Mouse (Mus musculus): Measurements from ENCODE around the gene Serpina3a. TPM values are rescaled to one million over a fixed set of nuclear protein-coding genes. Genes with fewer than 3 reads are reported as not detected.

Serpina3a gene
- polyA plus RNA-seq, 1 experiment from 2014 or later, result not detected

- H3K36me3 ChIP-seq (ENCODE audit: control insufficient read depth, insufficient read depth, low read length), result no peaks in the 10 kb centered on the region
- 12% methylated on average over 1 of the region's 1 CpGs for WGBS
- TF ChIP-seq EP300 (optimal IDR thresholded peaks at IDR 0.05) (no peak), CTCF (IDR thresholded peaks at IDR 0.05; ENCODE audit: low read depth) (no peak)
- H3K27me3 ChIP-seq (ENCODE audit: control insufficient read depth, insufficient read depth, low read length), result no peaks in the 10 kb centered on the region
- no peak overlapping the region for H3K4me3 ChIP-seq (ENCODE audit: low read depth, low read length)
- H3K4me1 ChIP-seq (replicated peaks; ENCODE audit: control insufficient read depth, insufficient read depth), result no peaks in the 10 kb centered on the region
- DNase-seq (ENCODE audit: low spot score) (peak; percentile 34), ATAC-seq (ENCODE audit: low FRiP score, low TSS enrichment) (0 out of 2 replicates have a peak, but pooled peaks have one; percentile 30)
- no peak overlapping the region for H3K4me2 ChIP-seq (replicated peaks; ENCODE audit: low read depth)
- no peak overlapping the region for H3K27ac ChIP-seq (replicated peaks)
- H3K9ac ChIP-seq (ENCODE audit: low read length), result no peak overlapping the region
- H3K9me3 ChIP-seq (ENCODE audit: control insufficient read depth, low read length), result no peaks in the 10 kb centered on the region
These were observed 40.8 kb upstream of the Serpina3a start for GRCm38 (mm10) chr12:104071708-104072107.

GRCm38 (mm10) chr12:104072286-104072685, 40.2 kb upstream of the Serpina3a start:
- WGBS, result 60% methylated on average over 5 of the region's 5 CpGs
- ATAC-seq (ENCODE audit: low FRiP score, low TSS enrichment) (no peak), DNase-seq (ENCODE audit: low spot score) (no peak)
- Histone ChIP-seq H3K4me1 (replicated peaks; ENCODE audit: control insufficient read depth, insufficient read depth) (no peaks in the 10 kb centered on the region), H3K36me3 (ENCODE audit: control insufficient read depth, insufficient read depth, low read length) (no peaks in the 10 kb centered on the region), H3K4me2 (replicated peaks; ENCODE audit: low read depth) (no peak overlapping the region), H3K27me3 (ENCODE audit: control insufficient read depth, insufficient read depth, low read length) (no peaks in the 10 kb centered on the region), H3K27ac (replicated peaks) (no peak overlapping the region), H3K9me3 (ENCODE audit: control insufficient read depth, low read length) (no peaks in the 10 kb centered on the region), H3K9ac (ENCODE audit: low read length) (no peak overlapping the region), H3K4me3 (ENCODE audit: low read depth, low read length) (no peak overlapping the region)
- TF ChIP-seq EP300 (optimal IDR thresholded peaks at IDR 0.05) (no peak), CTCF (IDR thresholded peaks at IDR 0.05; ENCODE audit: low read depth) (no peak)

GRCm38 (mm10) chr12:104090119-104090518, 22.4 kb upstream of the Serpina3a start:
- Histone ChIP-seq H3K4me3 (ENCODE audit: low read depth, low read length) (no peak overlapping the region), H3K9me3 (ENCODE audit: control insufficient read depth, low read length) (no peaks in the 10 kb centered on the region), H3K4me2 (replicated peaks; ENCODE audit: low read depth) (no peak overlapping the region), H3K27me3 (ENCODE audit: control insufficient read depth, insufficient read depth, low read length) (no peaks in the 10 kb centered on the region), H3K9ac (ENCODE audit: low read length) (no peak overlapping the region), H3K36me3 (ENCODE audit: control insufficient read depth, insufficient read depth, low read length) (no peaks in the 10 kb centered on the region), H3K4me1 (replicated peaks; ENCODE audit: control insufficient read depth, insufficient read depth) (no peaks in the 10 kb centered on the region), H3K27ac (replicated peaks) (no peak overlapping the region)
- TF ChIP-seq EP300 (optimal IDR thresholded peaks at IDR 0.05), result no peak
- TF ChIP-seq CTCF (IDR thresholded peaks at IDR 0.05; ENCODE audit: low read depth), result no peak
- WGBS, result 69% methylated on average over 2 of the region's 2 CpGs
- ATAC-seq (ENCODE audit: low FRiP score, low TSS enrichment) (no peak), DNase-seq (ENCODE audit: low spot score) (no peak)

GRCm38 (mm10) chr12:104091303-104091702, 21.2 kb upstream of the Serpina3a start:
- H3K36me3 ChIP-seq (ENCODE audit: control insufficient read depth, insufficient read depth, low read length), result no peaks in the 10 kb centered on the region
- no peaks in the 10 kb centered on the region for H3K27me3 ChIP-seq (ENCODE audit: control insufficient read depth, insufficient read depth, low read length)
- no peaks in the 10 kb centered on the region for H3K9me3 ChIP-seq (ENCODE audit: control insufficient read depth, low read length)
- 87% methylated on average over 1 of the region's 1 CpGs for WGBS
- no peak for DNase-seq (ENCODE audit: low spot score)
- H3K27ac ChIP-seq (replicated peaks), result no peak overlapping the region
- H3K4me1 ChIP-seq (replicated peaks; ENCODE audit: control insufficient read depth, insufficient read depth), result no peaks in the 10 kb centered on the region
- ATAC-seq (ENCODE audit: low FRiP score, low TSS enrichment), result no peak
- H3K4me3 ChIP-seq (ENCODE audit: low read depth, low read length), result no peak overlapping the region
- H3K4me2 ChIP-seq (replicated peaks; ENCODE audit: low read depth), result no peak overlapping the region
- TF ChIP-seq CTCF (IDR thresholded peaks at IDR 0.05; ENCODE audit: low read depth), result no peak
- no peak for TF ChIP-seq EP300 (optimal IDR thresholded peaks at IDR 0.05)
- no peak overlapping the region for H3K9ac ChIP-seq (ENCODE audit: low read length)

GRCm38 (mm10) chr12:104100768-104101167, 11.8 kb upstream of the Serpina3a start, which contains the start of gene Serpina5:
Gene Serpina5 (plus strand): TSS chr12:104101113.
- Histone ChIP-seq H3K36me3 (ENCODE audit: control insufficient read depth, insufficient read depth, low read length) (no peaks in the 10 kb centered on the region), H3K27me3 (ENCODE audit: control insufficient read depth, insufficient read depth, low read length) (no peaks in the 10 kb centered on the region), H3K9me3 (ENCODE audit: control insufficient read depth, low read length) (no peaks in the 10 kb centered on the region), H3K4me1 (replicated peaks; ENCODE audit: control insufficient read depth, insufficient read depth) (no peaks in the 10 kb centered on the region), H3K27ac (replicated peaks) (no peak within 1 kb of the TSS), H3K4me3 (ENCODE audit: low read depth, low read length) (no peak within 1 kb of the TSS), H3K9ac (ENCODE audit: low read length) (no peak within 1 kb of the TSS), H3K4me2 (replicated peaks; ENCODE audit: low read depth) (no peak within 1 kb of the TSS)
- 79% methylated on average over 6 of the region's 6 CpGs for WGBS
- TF ChIP-seq EP300 (optimal IDR thresholded peaks at IDR 0.05) (no peak), CTCF (IDR thresholded peaks at IDR 0.05; ENCODE audit: low read depth) (no peak)
- ATAC-seq (ENCODE audit: low FRiP score, low TSS enrichment), result no peak
- no peak for DNase-seq (ENCODE audit: low spot score)

- H3K36me3 ChIP-seq (ENCODE audit: control insufficient read depth, insufficient read depth, low read length), result no peaks in the 10 kb centered on the region
These were observed 6.7 kb upstream of the Serpina3a start for GRCm38 (mm10) chr12:104105847-104106246.

More at GRCm38 (mm10) chr12:104105847-104106246, 6.7 kb upstream of the Serpina3a start:
- ATAC-seq (ENCODE audit: low FRiP score, low TSS enrichment), result no peak
- no peak for TF ChIP-seq CTCF (IDR thresholded peaks at IDR 0.05; ENCODE audit: low read depth)
- TF ChIP-seq EP300 (optimal IDR thresholded peaks at IDR 0.05), result no peak
- no peaks in the 10 kb centered on the region for H3K27me3 ChIP-seq (ENCODE audit: control insufficient read depth, insufficient read depth, low read length)
- no peak overlapping the region for H3K9ac ChIP-seq (ENCODE audit: low read length)
- no peak overlapping the region for H3K4me3 ChIP-seq (ENCODE audit: low read depth, low read length)
- no peak overlapping the region for H3K27ac ChIP-seq (replicated peaks)
- no peak overlapping the region for H3K4me2 ChIP-seq (replicated peaks; ENCODE audit: low read depth)
- H3K4me1 ChIP-seq (replicated peaks; ENCODE audit: control insufficient read depth, insufficient read depth), result no peaks in the 10 kb centered on the region
- H3K9me3 ChIP-seq (ENCODE audit: control insufficient read depth, low read length), result no peaks in the 10 kb centered on the region
- no peak for DNase-seq (ENCODE audit: low spot score)

All from stomach, postnatal 0 days (tissue).